Mouse (Mus musculus): ENCODE data around the gene Pglyrp2.

GRCm38 (mm10) chr17:32402011-32402778, 21.8 kb downstream of the Pglyrp2 start:
- TF ChIP-seq CTCF (IDR thresholded peaks at IDR 0.05; ENCODE audit: low read depth, low read length): no peak
- TF ChIP-seq POLR2A (IDR thresholded peaks at IDR 0.05; ENCODE audit: extremely low read depth, insufficient read depth, low read length): no peak
